Mouse (Mus musculus) T-cell, adult 2 months (primary cell): ENCODE measurements around the gene Syce2.
"Not testable (repeated sequence)": the region's sequence is repeated elsewhere in the genome, so short reads cannot be mapped to it uniquely, and the experiment has no call there.

Experiments
- DNase-seq: peaks from one replicate; pipeline ENCODE4 v3.0.0; 2022; ENCODE audit warnings: low spot score

Gene Syce2

GRCm38 (mm10) chr8:84901752-84902151, 29.8 kb downstream of the Syce2 start, which contains the start of gene Klf1:
Gene Klf1 (plus strand): TSS chr8:84901928.
- no peak for DNase-seq

- DNase-seq, result no peak
Measured at GRCm38 (mm10) chr8:84902367-84902919, 30.5 kb downstream of the Syce2 start.

GRCm38 (mm10) chr8:84902920-84903661, 31.2 kb downstream of the Syce2 start:
- DNase-seq, result peak; percentile 88

GRCm38 (mm10) chr8:84904351-84904750, 32.4 kb downstream of the Syce2 start:
- DNase-seq, result no peak

GRCm38 (mm10) chr8:84907037-84907436, 35.1 kb downstream of the Syce2 start:
- no peak for DNase-seq

GRCm38 (mm10) chr8:84907493-84907892, 35.6 kb downstream of the Syce2 start:
- DNase-seq, result no peak

- not testable (repeated sequence) for DNase-seq
Measured at GRCm38 (mm10) chr8:84907979-84908378, 36.1 kb downstream of the Syce2 start.

- peak; percentile 93 for DNase-seq
Measured at GRCm38 (mm10) chr8:84908421-84909161, 36.7 kb downstream of the Syce2 start, which contains the start of gene Dnase2a. Gene Dnase2a (plus strand): TSS chr8:84908560.

GRCm38 (mm10) chr8:84909162-84909767, 37.4 kb downstream of the Syce2 start:
- DNase-seq, result no peak

- DNase-seq, result no peak
Measured at GRCm38 (mm10) chr8:84909949-84910348, 38.0 kb downstream of the Syce2 start.

GRCm38 (mm10) chr8:84910551-84910950, 38.6 kb downstream of the Syce2 start:
- DNase-seq, result no peak

GRCm38 (mm10) chr8:84911854-84912253, 39.9 kb downstream of the Syce2 start:
- no peak for DNase-seq

GRCm38 (mm10) chr8:84912391-84912790, 40.5 kb downstream of the Syce2 start:
- no peak for DNase-seq

- peak; percentile 90 for DNase-seq
Measured at GRCm38 (mm10) chr8:84912895-84913501, 41.1 kb downstream of the Syce2 start.

- no peak for DNase-seq
Measured at GRCm38 (mm10) chr8:84913502-84913900, 41.6 kb downstream of the Syce2 start.

GRCm38 (mm10) chr8:84913960-84914359, 42.0 kb downstream of the Syce2 start:
- peak; percentile 63 for DNase-seq

- DNase-seq, result no peak
Measured at GRCm38 (mm10) chr8:84915269-84915668, 43.4 kb downstream of the Syce2 start.

- DNase-seq, result no peak
Measured at GRCm38 (mm10) chr8:84917781-84918180, 45.9 kb downstream of the Syce2 start.

GRCm38 (mm10) chr8:84918646-84919045, 46.7 kb downstream of the Syce2 start:
- no peak for DNase-seq

- no peak for DNase-seq
Measured at GRCm38 (mm10) chr8:84921596-84921995, 49.7 kb downstream of the Syce2 start.

GRCm38 (mm10) chr8:84925557-84925956, 53.6 kb downstream of the Syce2 start:
- no peak for DNase-seq

GRCm38 (mm10) chr8:84927513-84927912, 55.6 kb downstream of the Syce2 start:
- no peak for DNase-seq
